Mouse (Mus musculus): ENCODE results near the gene Kcnq5. TPM values are rescaled to one million over a fixed set of nuclear protein-coding genes. Genes with fewer than 3 reads are reported as not detected.

The Kcnq5 gene
- total and polyA plus RNA-seq, 2 experiments from 2014 or later = 1.4 to 1.7 TPM

- H3K27ac ChIP-seq (ENCODE audit: low read depth) = no peak overlapping the region
- H3K4me3 ChIP-seq (ENCODE audit: low read depth, low read length) = no peak overlapping the region
- H3K4me2 ChIP-seq (ENCODE audit: low read depth, low read length) = no peak overlapping the region
- no peaks in the 10 kb centered on the region for H3K9me3 ChIP-seq (replicated peaks; ENCODE audit: control insufficient read depth, low read length)
- H3K36me3 ChIP-seq (replicated peaks; ENCODE audit: control insufficient read depth, insufficient read depth, low read length) = no peaks in the 10 kb centered on the region
- H3K9ac ChIP-seq (replicated peaks; ENCODE audit: low read depth, low read length) = no peak overlapping the region
- no peaks in the 10 kb centered on the region for H3K4me1 ChIP-seq (ENCODE audit: control insufficient read depth, insufficient read depth)
- no peak for DNase-seq (ENCODE audit: low spot score)
- no peaks in the 10 kb centered on the region for H3K27me3 ChIP-seq (ENCODE audit: control insufficient read depth, insufficient read depth, low read length)
- no peak for TF ChIP-seq EP300 (IDR thresholded peaks at IDR 0.05; ENCODE audit: low read depth)
- TF ChIP-seq CTCF (IDR thresholded peaks at IDR 0.05; ENCODE audit: low read depth) = peak; percentile 52
- ATAC-seq (ENCODE audit: insufficient read depth, low read depth) = no peak
Measured at GRCm38 (mm10) chr1:21419370-21419769, 542.4 kb downstream of the Kcnq5 start.

GRCm38 (mm10) chr1:21412197-21412555, 549.6 kb downstream of the Kcnq5 start:
- no peaks in the 10 kb centered on the region for H3K4me1 ChIP-seq (ENCODE audit: control insufficient read depth, insufficient read depth)

DNA sequence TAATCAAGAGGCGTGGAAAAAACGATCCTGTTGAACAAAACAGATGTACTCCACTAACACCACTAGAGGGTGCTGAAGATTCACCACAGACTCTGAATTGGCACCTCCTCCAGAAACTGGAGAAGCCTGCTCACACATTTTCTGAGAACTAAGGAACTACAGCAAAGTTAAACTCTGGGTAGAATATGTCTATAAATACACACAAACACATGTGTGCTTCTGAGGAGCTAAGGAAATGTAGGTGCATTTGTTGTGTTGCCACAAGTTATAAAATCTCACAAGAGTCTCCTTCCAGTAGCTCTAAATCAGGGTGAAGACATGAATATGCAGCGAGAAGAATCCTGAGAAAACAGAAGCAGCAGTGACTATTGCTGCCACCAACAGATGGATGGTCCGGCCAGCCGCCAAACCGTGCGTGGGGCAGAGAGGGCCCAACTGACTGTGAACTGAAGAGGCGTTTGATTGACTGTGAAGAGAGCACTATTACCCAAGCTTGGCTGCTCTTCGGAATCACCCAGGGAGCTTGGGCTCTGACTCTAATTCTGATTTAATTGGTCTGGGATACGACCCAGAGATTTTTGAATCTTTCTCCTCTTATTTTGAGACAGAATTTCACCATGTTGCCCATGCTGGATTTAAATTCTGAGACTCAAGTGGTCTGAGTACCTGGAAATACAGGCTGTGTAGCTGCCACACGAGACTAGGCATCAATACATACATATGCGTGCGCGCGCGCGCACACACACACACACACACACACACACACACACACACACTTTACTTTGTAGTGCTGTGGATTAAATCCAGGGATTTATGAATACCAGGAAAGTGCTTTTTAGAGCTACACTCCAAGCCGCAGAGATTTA, 550.2 kb downstream of the Kcnq5 start:
- 59% methylated on average over 18 of the region's 18 CpGs for WGBS
- ATAC-seq (ENCODE audit: insufficient read depth, low read depth) = no peak
- H3K27ac ChIP-seq (ENCODE audit: low read depth) = no peak overlapping the region
- H3K9me3 ChIP-seq (replicated peaks; ENCODE audit: control insufficient read depth, low read length) = no peaks in the 10 kb centered on the region
- no peak overlapping the region for H3K9ac ChIP-seq (replicated peaks; ENCODE audit: low read depth, low read length)
- no peaks in the 10 kb centered on the region for H3K36me3 ChIP-seq (replicated peaks; ENCODE audit: control insufficient read depth, insufficient read depth, low read length)
- DNase-seq (ENCODE audit: low spot score) = peak; percentile 72
- TF ChIP-seq EP300 (IDR thresholded peaks at IDR 0.05; ENCODE audit: low read depth) (no peak), CTCF (IDR thresholded peaks at IDR 0.05; ENCODE audit: low read depth) (peak; percentile 83)
- no peaks in the 10 kb centered on the region for H3K27me3 ChIP-seq (ENCODE audit: control insufficient read depth, insufficient read depth, low read length)
- H3K4me2 ChIP-seq (ENCODE audit: low read depth, low read length) = no peak overlapping the region
- no peaks in the 10 kb centered on the region for H3K4me1 ChIP-seq (ENCODE audit: control insufficient read depth, insufficient read depth)
- H3K4me3 ChIP-seq (ENCODE audit: low read depth, low read length) = no peak overlapping the region

More at GRCm38 (mm10) chr1:21412197-21412555, 549.6 kb downstream of the Kcnq5 start:
- H3K9me3 ChIP-seq (replicated peaks; ENCODE audit: control insufficient read depth, low read length) = no peaks in the 10 kb centered on the region
- H3K9ac ChIP-seq (replicated peaks; ENCODE audit: low read depth, low read length) = no peak overlapping the region
- no peaks in the 10 kb centered on the region for H3K27me3 ChIP-seq (ENCODE audit: control insufficient read depth, insufficient read depth, low read length)
- ATAC-seq (ENCODE audit: insufficient read depth, low read depth) = no peak
- WGBS = 86% methylated on average over 2 of the region's 2 CpGs
- no peak overlapping the region for H3K4me3 ChIP-seq (ENCODE audit: low read depth, low read length)
- DNase-seq (ENCODE audit: low spot score) = no peak
- H3K27ac ChIP-seq (ENCODE audit: low read depth) = no peak overlapping the region
- no peak for TF ChIP-seq CTCF (IDR thresholded peaks at IDR 0.05; ENCODE audit: low read depth)
- TF ChIP-seq EP300 (IDR thresholded peaks at IDR 0.05; ENCODE audit: low read depth) = no peak
- no peaks in the 10 kb centered on the region for H3K36me3 ChIP-seq (replicated peaks; ENCODE audit: control insufficient read depth, insufficient read depth, low read length)
- H3K4me2 ChIP-seq (ENCODE audit: low read depth, low read length) = no peak overlapping the region

GRCm38 (mm10) chr1:21407266-21407665, 554.5 kb downstream of the Kcnq5 start:
- Histone ChIP-seq H3K4me3 (ENCODE audit: low read depth, low read length) (no peak overlapping the region), H3K9ac (replicated peaks; ENCODE audit: low read depth, low read length) (no peak overlapping the region), H3K4me1 (ENCODE audit: control insufficient read depth, insufficient read depth) (no peaks in the 10 kb centered on the region), H3K36me3 (replicated peaks; ENCODE audit: control insufficient read depth, insufficient read depth, low read length) (no peaks in the 10 kb centered on the region), H3K4me2 (ENCODE audit: low read depth, low read length) (no peak overlapping the region), H3K27ac (ENCODE audit: low read depth) (no peak overlapping the region), H3K9me3 (replicated peaks; ENCODE audit: control insufficient read depth, low read length) (no peaks in the 10 kb centered on the region), H3K27me3 (ENCODE audit: control insufficient read depth, insufficient read depth, low read length) (no peaks in the 10 kb centered on the region)
- 89% methylated on average over 2 of the region's 2 CpGs for WGBS
- TF ChIP-seq CTCF (IDR thresholded peaks at IDR 0.05; ENCODE audit: low read depth) (no peak), EP300 (IDR thresholded peaks at IDR 0.05; ENCODE audit: low read depth) (no peak)
- no peak for ATAC-seq (ENCODE audit: insufficient read depth, low read depth)
- DNase-seq (ENCODE audit: low spot score) = no peak

DNA sequence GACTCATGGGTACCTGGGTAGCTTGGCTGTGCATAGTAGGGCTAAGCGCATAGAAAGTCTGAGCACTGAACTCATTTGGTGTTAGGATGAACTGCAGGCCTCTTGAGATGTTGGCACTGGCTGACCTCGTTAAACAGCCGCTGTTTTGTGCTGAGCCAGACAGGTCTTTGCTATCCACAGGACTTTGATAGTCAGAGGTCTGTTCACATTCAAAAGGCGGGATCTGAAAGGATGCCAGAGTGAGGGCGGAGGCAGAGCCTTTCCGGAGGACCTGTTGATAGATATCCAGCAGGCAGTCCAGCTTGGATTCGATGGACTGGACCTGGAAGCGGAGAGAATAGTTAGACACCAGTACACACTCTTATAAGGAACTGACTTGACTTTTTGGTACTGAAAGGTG, 558.9 kb downstream of the Kcnq5 start:
- no peaks in the 10 kb centered on the region for H3K9me3 ChIP-seq (replicated peaks; ENCODE audit: control insufficient read depth, low read length)
- no peak overlapping the region for H3K4me3 ChIP-seq (ENCODE audit: low read depth, low read length)
- no peak overlapping the region for H3K9ac ChIP-seq (replicated peaks; ENCODE audit: low read depth, low read length)
- WGBS = 25% methylated on average over 8 of the region's 8 CpGs
- H3K27ac ChIP-seq (ENCODE audit: low read depth) = no peak overlapping the region
- H3K36me3 ChIP-seq (replicated peaks; ENCODE audit: control insufficient read depth, insufficient read depth, low read length) = no peaks in the 10 kb centered on the region
- TF ChIP-seq EP300 (IDR thresholded peaks at IDR 0.05; ENCODE audit: low read depth) (no peak), CTCF (IDR thresholded peaks at IDR 0.05; ENCODE audit: low read depth) (no peak)
- H3K4me2 ChIP-seq (ENCODE audit: low read depth, low read length) = no peak overlapping the region
- no peaks in the 10 kb centered on the region for H3K4me1 ChIP-seq (ENCODE audit: control insufficient read depth, insufficient read depth)
- DNase-seq (ENCODE audit: low spot score) (peak; percentile 7), ATAC-seq (ENCODE audit: insufficient read depth, low read depth) (peak; percentile 47)
- no peaks in the 10 kb centered on the region for H3K27me3 ChIP-seq (ENCODE audit: control insufficient read depth, insufficient read depth, low read length)
